Mouse (Mus musculus): ENCODE measurements at regions not wholly inside any gene's neighbourhood (a gene's known extent, or its start where the extent isn't known, plus 50 kb on each side); places are given as distances from the start of the nearest gene placed in this dataset.

GRCm38 (mm10) chr14:86421881-86422280 is 719.2 kb downstream of the Diaph3 start:
- H3K4me3 ChIP-seq (ENCODE audit: low read depth, low read length) = no peak overlapping the region
- H3K36me3 ChIP-seq (replicated peaks; ENCODE audit: insufficient read depth, low read length) = no peaks in the 10 kb centered on the region
- TF ChIP-seq CTCF (IDR thresholded peaks at IDR 0.05; ENCODE audit: low read depth) (no peak), EP300 (IDR thresholded peaks at IDR 0.05; ENCODE audit: low read depth) (no peak)
- no peak overlapping the region for H3K9ac ChIP-seq (replicated peaks)
- peak; percentile 37 for DNase-seq
- H3K9me3 ChIP-seq (ENCODE audit: low read length) = no peaks in the 10 kb centered on the region
- WGBS (ENCODE audit: insufficient replicate concordance) = 50% methylated on average over 5 of the region's 5 CpGs
- H3K4me1 ChIP-seq (ENCODE audit: insufficient read depth) = no peaks in the 10 kb centered on the region
- H3K27ac ChIP-seq (ENCODE audit: low read depth) = no peak overlapping the region
- no peak overlapping the region for H3K4me2 ChIP-seq (ENCODE audit: low read depth, low read length)
- ATAC-seq = peak; percentile 78
- H3K27me3 ChIP-seq (ENCODE audit: insufficient read depth, low read length) = no peaks in the 10 kb centered on the region

- no peak for ATAC-seq
Measured at GRCm38 (mm10) chr14:86419959-86420598, 721.0 kb downstream of the Diaph3 start.

GRCm38 (mm10) chr14:86396876-86397275 is 744.2 kb downstream of the Diaph3 start:
- H3K27me3 ChIP-seq (ENCODE audit: insufficient read depth, low read length) = no peaks in the 10 kb centered on the region

More at GRCm38 (mm10) chr14:86419959-86420598, 721.0 kb downstream of the Diaph3 start:
- Histone ChIP-seq H3K36me3 (replicated peaks; ENCODE audit: insufficient read depth, low read length) (no peaks in the 10 kb centered on the region), H3K27ac (ENCODE audit: low read depth) (no peak overlapping the region), H3K9ac (replicated peaks) (no peak overlapping the region), H3K9me3 (ENCODE audit: low read length) (no peaks in the 10 kb centered on the region), H3K4me1 (ENCODE audit: insufficient read depth) (no peaks in the 10 kb centered on the region), H3K27me3 (ENCODE audit: insufficient read depth, low read length) (no peaks in the 10 kb centered on the region), H3K4me2 (ENCODE audit: low read depth, low read length) (no peak overlapping the region), H3K4me3 (ENCODE audit: low read depth, low read length) (no peak overlapping the region)
- TF ChIP-seq CTCF (IDR thresholded peaks at IDR 0.05; ENCODE audit: low read depth) (no peak), EP300 (IDR thresholded peaks at IDR 0.05; ENCODE audit: low read depth) (no peak)
- WGBS (ENCODE audit: insufficient replicate concordance) = 63% methylated on average over 3 of the region's 3 CpGs
- no peak for DNase-seq

GRCm38 (mm10) chr14:86395951-86396361 is 745.1 kb downstream of the Diaph3 start:
- TF ChIP-seq EP300 (IDR thresholded peaks at IDR 0.05; ENCODE audit: low read depth) (no peak), CTCF (IDR thresholded peaks at IDR 0.05; ENCODE audit: low read depth) (no peak)
- H3K9me3 ChIP-seq (ENCODE audit: low read length) = no peaks in the 10 kb centered on the region
- H3K27me3 ChIP-seq (ENCODE audit: insufficient read depth, low read length) = no peaks in the 10 kb centered on the region
- H3K4me1 ChIP-seq (ENCODE audit: insufficient read depth) = no peaks in the 10 kb centered on the region
- 38% methylated on average over 9 of the region's 9 CpGs for WGBS (ENCODE audit: insufficient replicate concordance)
- no peak for DNase-seq
- H3K9ac ChIP-seq (replicated peaks) = no peak overlapping the region
- ATAC-seq = no peak
- H3K4me2 ChIP-seq (ENCODE audit: low read depth, low read length) = no peak overlapping the region
- H3K4me3 ChIP-seq (ENCODE audit: low read depth, low read length) = no peak overlapping the region
- H3K36me3 ChIP-seq (replicated peaks; ENCODE audit: insufficient read depth, low read length) = no peaks in the 10 kb centered on the region
- H3K27ac ChIP-seq (ENCODE audit: low read depth) = no peak overlapping the region

More at GRCm38 (mm10) chr14:86396876-86397275, 744.2 kb downstream of the Diaph3 start:
- WGBS (ENCODE audit: insufficient replicate concordance) = 84% methylated on average over 3 of the region's 3 CpGs
- Histone ChIP-seq H3K4me3 (ENCODE audit: low read depth, low read length) (no peak overlapping the region), H3K9ac (replicated peaks) (no peak overlapping the region), H3K4me1 (ENCODE audit: insufficient read depth) (no peaks in the 10 kb centered on the region), H3K27ac (ENCODE audit: low read depth) (no peak overlapping the region), H3K9me3 (ENCODE audit: low read length) (no peaks in the 10 kb centered on the region), H3K36me3 (replicated peaks; ENCODE audit: insufficient read depth, low read length) (no peaks in the 10 kb centered on the region), H3K4me2 (ENCODE audit: low read depth, low read length) (no peak overlapping the region)
- TF ChIP-seq CTCF (IDR thresholded peaks at IDR 0.05; ENCODE audit: low read depth) (no peak), EP300 (IDR thresholded peaks at IDR 0.05; ENCODE audit: low read depth) (no peak)
- ATAC-seq = no peak
- DNase-seq = no peak

- H3K9ac ChIP-seq (replicated peaks) = no peak overlapping the region
- no peaks in the 10 kb centered on the region for H3K4me1 ChIP-seq (ENCODE audit: insufficient read depth)
- H3K9me3 ChIP-seq (ENCODE audit: low read length) = no peaks in the 10 kb centered on the region
- no peak overlapping the region for H3K27ac ChIP-seq (ENCODE audit: low read depth)
- no peaks in the 10 kb centered on the region for H3K27me3 ChIP-seq (ENCODE audit: insufficient read depth, low read length)
- H3K36me3 ChIP-seq (replicated peaks; ENCODE audit: insufficient read depth, low read length) = no peaks in the 10 kb centered on the region
- DNase-seq (no peak), ATAC-seq (no peak)
- no peak overlapping the region for H3K4me2 ChIP-seq (ENCODE audit: low read depth, low read length)
- TF ChIP-seq CTCF (IDR thresholded peaks at IDR 0.05; ENCODE audit: low read depth) (no peak), EP300 (IDR thresholded peaks at IDR 0.05; ENCODE audit: low read depth) (no peak)
- 43% methylated on average over 10 of the region's 10 CpGs for WGBS (ENCODE audit: insufficient replicate concordance)
- H3K4me3 ChIP-seq (ENCODE audit: low read depth, low read length) = no peak overlapping the region
Measured at GRCm38 (mm10) chr14:86395531-86395930, 745.5 kb downstream of the Diaph3 start.

GRCm38 (mm10) chr14:86395068-86395467 is 746.0 kb downstream of the Diaph3 start:
- no peak for ATAC-seq
- H3K4me2 ChIP-seq (ENCODE audit: low read depth, low read length) = no peak overlapping the region
- no peaks in the 10 kb centered on the region for H3K27me3 ChIP-seq (ENCODE audit: insufficient read depth, low read length)
- H3K9me3 ChIP-seq (ENCODE audit: low read length) = no peaks in the 10 kb centered on the region
- H3K36me3 ChIP-seq (replicated peaks; ENCODE audit: insufficient read depth, low read length) = no peaks in the 10 kb centered on the region
- no peak overlapping the region for H3K27ac ChIP-seq (ENCODE audit: low read depth)
- 68% methylated on average over 7 of the region's 7 CpGs for WGBS (ENCODE audit: insufficient replicate concordance)
- DNase-seq = no peak
- TF ChIP-seq CTCF (IDR thresholded peaks at IDR 0.05; ENCODE audit: low read depth) (no peak), EP300 (IDR thresholded peaks at IDR 0.05; ENCODE audit: low read depth) (no peak)
- no peak overlapping the region for H3K9ac ChIP-seq (replicated peaks)
- no peak overlapping the region for H3K4me3 ChIP-seq (ENCODE audit: low read depth, low read length)
- H3K4me1 ChIP-seq (ENCODE audit: insufficient read depth) = no peaks in the 10 kb centered on the region
